Mouse (Mus musculus): Measurements from ENCODE around the gene Hist1h2ab. TPM values are rescaled to one million over a fixed set of nuclear protein-coding genes. Genes with fewer than 3 reads are reported as not detected.

Gene Hist1h2ab
- total RNA-seq (2023) = 470 and 881 TPM in 2 replicates

GRCm38 (mm10) chr13:23750839-23751477 lies at the start of gene Hist1h2ab:
TSS of gene Hist1h2ab (plus strand) at chr13:23751126.

GRCm38 (mm10) chr13:23710374-23711089 lies 40.4 kb upstream of the Hist1h2ab start, which contains the start of gene Hfe:
TSS of gene Hfe (minus strand) at chr13:23710854.

GRCm38 (mm10) chr13:23738677-23739068 lies 12.3 kb upstream of the Hist1h2ab start, which contains the start of gene Hist1h1c:
TSS of gene Hist1h1c (plus strand) at chr13:23738808.

GRCm38 (mm10) chr13:23745381-23746161 lies 5.4 kb upstream of the Hist1h2ab start, which contains the start of gene Hist1h3c:
TSS of gene Hist1h3c (minus strand) at chr13:23745602.

GRCm38 (mm10) chr13:23746201-23747080 lies 4.5 kb upstream of the Hist1h2ab start, which contains the start of gene Hist1h2bb:
TSS of gene Hist1h2bb (plus strand) at chr13:23746734.

GRCm38 (mm10) chr13:23752067-23752741 lies 1.3 kb downstream of the Hist1h2ab start, which contains the start of gene Hist1h3b:
TSS of gene Hist1h3b (plus strand) at chr13:23752267.

GRCm38 (mm10) chr13:23756790-23757189 lies 5.9 kb downstream of the Hist1h2ab start, which contains the start of gene Hist1h4b:
TSS of gene Hist1h4b (plus strand) at chr13:23757013.

GRCm38 (mm10) chr13:23760972-23761864 lies 10.3 kb downstream of the Hist1h2ab start, which contains the start of gene Hist1h4a:
TSS of gene Hist1h4a (minus strand) at chr13:23761230.

GRCm38 (mm10) chr13:23761871-23762821 lies 11.2 kb downstream of the Hist1h2ab start, which contains the start of gene Hist1h3a:
TSS of gene Hist1h3a (minus strand) at chr13:23762386.

GRCm38 (mm10) chr13:23763586-23764323 lies 12.8 kb downstream of the Hist1h2ab start, which contains the start of gene Hist1h1a:
TSS of gene Hist1h1a (plus strand) at chr13:23763666.

GRCm38 (mm10) chr13:23769613-23770012 lies 18.7 kb downstream of the Hist1h2ab start, which contains the start of gene Trim38:
TSS of gene Trim38 (plus strand) at chr13:23769913.

Other genes with a start within 250 kb of the Hist1h2ab start
- gene Hist1h4h, start 220.1 kb upstream of the Hist1h2ab start, total RNA-seq (2023) = 492 and 1,085 TPM in 2 replicates
- gene Hist1h2af, start 217.2 kb upstream of the Hist1h2ab start, total RNA-seq (2023) = 675 and 802 TPM in 2 replicates
- 96.3 and 179 TPM in 2 replicates for gene Hist1h3g, start 215.7 kb upstream of the Hist1h2ab start, total RNA-seq (2023)
- 54.8 and 79.6 TPM in 2 replicates for gene Hist1h2bh, start 207.7 kb upstream of the Hist1h2ab start, total RNA-seq (2023)
- 164 and 316 TPM in 2 replicates for gene Hist1h3f, start 207.1 kb upstream of the Hist1h2ab start, total RNA-seq (2023)
- gene Hist1h4f, start 199.5 kb upstream of the Hist1h2ab start, total RNA-seq (2023) = 1,320 and 1,633 TPM in 2 replicates
- gene Hist1h1d, start 197.9 kb upstream of the Hist1h2ab start, total RNA-seq (2023) = 65.0 and 74.8 TPM in 2 replicates
- gene Hist1h3e, start 188.8 kb upstream of the Hist1h2ab start, total RNA-seq (2023) = 389 and 653 TPM in 2 replicates
- gene Hist1h2ae, start 179.9 kb upstream of the Hist1h2ab start, total RNA-seq (2023) = 112 and 128 TPM in 2 replicates
- 877 and 1,185 TPM in 2 replicates for gene Hist1h2bg, start 179.7 kb upstream of the Hist1h2ab start, total RNA-seq (2023)
- 501 and 811 TPM in 2 replicates for gene Hist1h2bf, start 176.9 kb upstream of the Hist1h2ab start, total RNA-seq (2023)
- 41.5 and 76.0 TPM in 2 replicates for gene Hist1h2ad, start 176.7 kb upstream of the Hist1h2ab start, total RNA-seq (2023)
- gene Hist1h3d, start 175.4 kb upstream of the Hist1h2ab start, total RNA-seq (2023) = 49.0 and 98.9 TPM in 2 replicates
- gene Hist1h4d, start 169.5 kb upstream of the Hist1h2ab start, total RNA-seq (2023) = 447 and 512 TPM in 2 replicates
- 59.1 and 80.7 TPM in 2 replicates for gene Hist1h2be, start 130.0 kb upstream of the Hist1h2ab start, total RNA-seq (2023)
- 628 and 671 TPM in 2 replicates for gene Hist1h1e, start 128.6 kb upstream of the Hist1h2ab start, total RNA-seq (2023)
- 21.4 and 34.7 TPM in 2 replicates for gene Hist1h2ac, start 67.2 kb upstream of the Hist1h2ab start, total RNA-seq (2023)
- gene Hist1h2bc, start 66.9 kb upstream of the Hist1h2ab start, total RNA-seq (2023) = 85.6 and 87.8 TPM in 2 replicates
- gene Hist1h1t, start 55.3 kb upstream of the Hist1h2ab start, total RNA-seq (2023) = 0.75 TPM in 1 of 2 replicates, not detected in the other
- gene Hist1h4c, start 52.7 kb upstream of the Hist1h2ab start, total RNA-seq (2023) = 147 and 286 TPM in 2 replicates
- 2.0 and 2.2 TPM in 2 replicates for gene Hfe, start 40.3 kb upstream of the Hist1h2ab start, total RNA-seq (2023)
- gene Hist1h1c, start 12.3 kb upstream of the Hist1h2ab start, total RNA-seq (2023) = 1,418 and 1,573 TPM in 2 replicates
- gene Hist1h3c, start 5.5 kb upstream of the Hist1h2ab start, total RNA-seq (2023) = 379 and 485 TPM in 2 replicates
- gene Hist1h2bb, start 4.4 kb upstream of the Hist1h2ab start, total RNA-seq (2023) = 566 and 573 TPM in 2 replicates
- gene Hist1h3b, start 1.1 kb downstream of the Hist1h2ab start, total RNA-seq (2023) = 584 and 951 TPM in 2 replicates
- gene Hist1h4b, start 5.9 kb downstream of the Hist1h2ab start, total RNA-seq (2023) = 196 and 310 TPM in 2 replicates
- 278 and 356 TPM in 2 replicates for gene Hist1h4a, start 10.1 kb downstream of the Hist1h2ab start, total RNA-seq (2023)
- 546 and 576 TPM in 2 replicates for gene Hist1h3a, start 11.3 kb downstream of the Hist1h2ab start, total RNA-seq (2023)
- gene Hist1h1a, start 12.5 kb downstream of the Hist1h2ab start, total RNA-seq (2023) = 193 and 241 TPM in 2 replicates
- not detected in 2 replicates for gene Trim38, start 18.8 kb downstream of the Hist1h2ab start, total RNA-seq (2023)
- not detected in 2 replicates for gene Slc17a2, start 55.9 kb downstream of the Hist1h2ab start, total RNA-seq (2023)
- gene Slc17a3, start 88.3 kb downstream of the Hist1h2ab start, total RNA-seq (2023) = not detected in 2 replicates
- gene Slc17a1, start 116.6 kb downstream of the Hist1h2ab start, total RNA-seq (2023) = not detected in 2 replicates
- not detected in 2 replicates for gene Slc17a4, start 163.9 kb downstream of the Hist1h2ab start, total RNA-seq (2023)
- not detected in 2 replicates for gene Hist1h2ba, start 183.0 kb downstream of the Hist1h2ab start, total RNA-seq (2023)
- gene Hist1h2aa, start 183.3 kb downstream of the Hist1h2ab start, total RNA-seq (2023) = not detected in 2 replicates
- not detected in 2 replicates for gene Scgn, start 240.1 kb downstream of the Hist1h2ab start, total RNA-seq (2023)